Mouse (Mus musculus) hindbrain, embryonic 14.5 days (tissue): ENCODE data around the gene Vegfd. TPM values are rescaled to one million over a fixed set of nuclear protein-coding genes. Genes with fewer than 3 reads are reported as not detected.

ENCODE experiments used
- ATAC-seq: fragments of 200-750 bp; cut with Nextera tagmentation; 2 replicates; pipeline ENCODE4 v1.8.0; 2017; ENCODE audit warnings: moderate number of reproducible peaks, mild to moderate bottlenecking, moderate TSS enrichment, moderate library complexity; ENCODE audit not compliant: low FRiP score
- DNase-seq: peaks from one replicate; pipeline ENCODE4 v3.0.0-alpha.2; 2015; ENCODE audit warnings: low spot score
- H3K27ac ChIP-seq: fragments of 300-500 bp; sonication (generic); 2 replicates; pipeline ENCODE4 v1.5.1; 2014; ENCODE audit warnings: mild to moderate bottlenecking, moderate library complexity
- H3K27me3 ChIP-seq: fragments of 300-500 bp; sonication (generic); 2 replicates; pipeline ENCODE4 v1.6.1; 2014; ENCODE audit warnings: mild to moderate bottlenecking, low read length, mixed read lengths; ENCODE audit not compliant: control insufficient read depth, insufficient read depth
- H3K36me3 ChIP-seq: fragments of 300-500 bp; sonication (generic); replicated peaks from 2 replicates; pipeline ENCODE4 v1.6.1; 2014; ENCODE audit not compliant: control insufficient read depth, insufficient read depth
- H3K4me1 ChIP-seq: fragments of 300-500 bp; sonication (generic); replicated peaks from 2 replicates; pipeline ENCODE4 v1.6.1; 2014; ENCODE audit warnings: antibody characterized with exemption, low read length, mixed read lengths; ENCODE audit not compliant: control insufficient read depth, insufficient read depth
- H3K4me2 ChIP-seq: fragments of 300-500 bp; sonication (generic); replicated peaks from 2 replicates; pipeline ENCODE4 v1.6.1; 2014; ENCODE audit warnings: mild to moderate bottlenecking, moderate library complexity
- H3K4me3 ChIP-seq: fragments of 300-500 bp; sonication (generic); replicated peaks from 2 replicates; pipeline ENCODE4 v1.5.1; 2014; ENCODE audit warnings: mild to moderate bottlenecking, low read length
- H3K9ac ChIP-seq: fragments of 300-500 bp; sonication (generic); 2 replicates; pipeline ENCODE4 v1.6.1; 2014
- H3K9me3 ChIP-seq: fragments of 300-500 bp; sonication (generic); 2 replicates; pipeline ENCODE4 v1.6.1; 2016; ENCODE audit warnings: low read length; ENCODE audit not compliant: control insufficient read depth
- WGBS: fragments of 180-500 bp; shearing (Covaris S2); extraction: QIAGEN DNeasy Blood & Tissue Kit; methylation state at CpG from one replicate; pipeline ENCODE4 v1.1.7; 2014; 5-methylcytosine and 5-hydroxymethylcytosine counted together
- polyA plus RNA-seq: library from polyadenylated mRNA; unstranded; fragments of >200 nt; fragmentation: Nextera tagmentation; extraction: Ambion mirVana; gene quantifications from 2 replicates; pipeline ENCODE4 v1.2.1, GENCODE M21; 2014

The Vegfd gene
- polyA plus RNA-seq, 1 experiment from 2014 or later: 0.56 TPM

- no peak for DNase-seq
- H3K4me3 ChIP-seq: no peak overlapping the region
- H3K4me2 ChIP-seq: no peak overlapping the region
- H3K9me3 ChIP-seq: no peaks in the 10 kb centered on the region
- WGBS: 78% methylated on average over 2 of the region's 2 CpGs
- ATAC-seq: no peak
- no peaks in the 10 kb centered on the region for H3K36me3 ChIP-seq
- peaks cover 4% of the 10 kb centered on the region; the same call in 1 of the 2 replicates for H3K27me3 ChIP-seq
- no peak overlapping the region for H3K27ac ChIP-seq
- H3K4me1 ChIP-seq: 0 out of 2 replicates have a peak, but pooled peaks cover 4% of the 10 kb centered on the region
- H3K9ac ChIP-seq: no peak overlapping the region
Observed at GRCm38 (mm10) chrX:164416803-164417202, 43.6 kb downstream of the Vegfd start.

- Histone ChIP-seq H3K9me3 (no peaks in the 10 kb centered on the region), H3K4me1 (0 out of 2 replicates have a peak, but pooled peaks cover 4% of the 10 kb centered on the region), H3K4me3 (no peak overlapping the region), H3K9ac (no peak overlapping the region), H3K4me2 (no peak overlapping the region), H3K36me3 (0 out of 2 replicates have a peak, but pooled peaks cover under 1% of the 10 kb centered on the region), H3K27ac (no peak overlapping the region), H3K27me3 (peaks cover 4% of the 10 kb centered on the region; the same call in 1 of the 2 replicates)
- ATAC-seq: no peak
- no peak for DNase-seq
Observed at GRCm38 (mm10) chrX:164418008-164418407, 44.8 kb downstream of the Vegfd start.

- 21% methylated on average over 39 of the region's 40 CpGs for WGBS
- 0 out of 2 replicates have a peak, but pooled peaks cover 4% of the 10 kb centered on the region for H3K4me1 ChIP-seq
- 0 out of 2 replicates have a peak, but pooled peaks cover 2% of the 10 kb centered on the region for H3K36me3 ChIP-seq
- peak within 1 kb of the TSS; percentile 69 for H3K27ac ChIP-seq
- ATAC-seq (peak; percentile 100), DNase-seq (peak; percentile 91)
- H3K4me2 ChIP-seq: peak within 1 kb of the TSS; percentile 61
- peak within 1 kb of the TSS; percentile 64 for H3K9ac ChIP-seq
- no peaks in the 10 kb centered on the region for H3K9me3 ChIP-seq
- H3K4me3 ChIP-seq: peak within 1 kb of the TSS; percentile 51
- peaks cover 4% of the 10 kb centered on the region; the same call in 1 of the 2 replicates for H3K27me3 ChIP-seq
Observed at GRCm38 (mm10) chrX:164419471-164419939, 46.3 kb downstream of the Vegfd start, which contains the start of gene Piga. Gene Piga, plus strand, starts transcription at chrX:164419787.

GRCm38 (mm10) chrX:164419955-164420354 lies 46.8 kb downstream of the Vegfd start:
- peaks cover 4% of the 10 kb centered on the region; the same call in 1 of the 2 replicates for H3K27me3 ChIP-seq
- peak overlapping the region; percentile 69 for H3K27ac ChIP-seq
- H3K9me3 ChIP-seq: no peaks in the 10 kb centered on the region
- H3K4me2 ChIP-seq: peak overlapping the region; percentile 61
- H3K9ac ChIP-seq: peak overlapping the region; percentile 64
- ATAC-seq (no peak), DNase-seq (no peak)
- 0 out of 2 replicates have a peak, but pooled peaks cover 2% of the 10 kb centered on the region for H3K36me3 ChIP-seq
- peak overlapping the region; percentile 51 for H3K4me3 ChIP-seq
- WGBS: 25% methylated on average over 13 of the region's 13 CpGs
- H3K4me1 ChIP-seq: 0 out of 2 replicates have a peak, but pooled peaks cover 4% of the 10 kb centered on the region

DNA sequence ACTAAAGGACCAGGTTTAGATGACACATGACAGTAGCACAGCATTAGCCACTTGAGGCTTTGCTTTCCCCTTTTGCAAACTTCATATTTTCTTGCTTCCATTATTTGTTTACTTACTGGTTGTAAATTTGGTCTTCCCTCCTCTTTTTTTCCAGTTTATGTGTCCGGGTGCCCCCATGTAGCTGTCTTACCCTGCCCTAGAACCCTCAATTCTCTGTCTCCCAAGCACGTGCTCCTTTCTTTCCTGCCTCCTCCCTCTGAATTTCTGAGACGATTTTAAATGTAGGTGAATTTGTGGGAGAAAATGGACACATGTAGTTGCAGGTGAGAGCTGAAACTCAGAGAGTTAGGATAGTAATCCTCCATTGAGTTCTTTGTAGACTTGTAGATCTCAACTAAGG lies 47.3 kb downstream of the Vegfd start:
- DNase-seq: no peak
- Histone ChIP-seq H3K9ac (peak overlapping the region; percentile 64; the same call in 1 of the 2 replicates), H3K27ac (no peak overlapping the region), H3K4me3 (peak overlapping the region; percentile 51), H3K36me3 (0 out of 2 replicates have a peak, but pooled peaks cover 2% of the 10 kb centered on the region), H3K27me3 (peaks cover 4% of the 10 kb centered on the region; the same call in 1 of the 2 replicates), H3K4me2 (peak overlapping the region; percentile 61), H3K9me3 (no peaks in the 10 kb centered on the region), H3K4me1 (0 out of 2 replicates have a peak, but pooled peaks cover 4% of the 10 kb centered on the region)
- ATAC-seq: no peak
- WGBS: 56% methylated on average over 3 of the region's 3 CpGs

DNA sequence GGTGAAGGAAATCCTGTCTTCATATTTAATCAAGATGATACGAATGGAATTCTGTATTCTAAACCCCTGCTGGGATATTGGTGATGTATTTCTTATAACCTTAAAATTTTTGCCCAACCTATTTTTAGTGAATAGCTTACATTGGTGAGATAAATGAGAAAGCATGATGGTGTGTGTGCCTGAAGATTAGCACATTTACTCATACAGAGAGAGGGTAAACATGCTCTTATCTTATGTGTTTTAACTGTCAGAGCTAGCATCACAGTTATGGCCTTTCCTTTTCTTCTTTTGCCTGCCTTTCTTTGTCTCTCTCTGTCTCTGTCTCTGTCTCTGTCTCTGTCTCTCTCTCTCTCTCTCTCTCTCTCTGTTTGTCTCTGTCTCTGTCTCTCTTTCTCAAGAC lies 51.6 kb downstream of the Vegfd start:
- ATAC-seq (no peak), DNase-seq (no peak)
- H3K27me3 ChIP-seq: no peaks in the 10 kb centered on the region
- H3K9me3 ChIP-seq: no peaks in the 10 kb centered on the region
- H3K4me1 ChIP-seq: 0 out of 2 replicates have a peak, but pooled peaks cover 4% of the 10 kb centered on the region
- no peak overlapping the region for H3K4me2 ChIP-seq
- no peak overlapping the region for H3K4me3 ChIP-seq
- H3K36me3 ChIP-seq: 0 out of 2 replicates have a peak, but pooled peaks cover 2% of the 10 kb centered on the region
- H3K27ac ChIP-seq: no peak overlapping the region
- H3K9ac ChIP-seq: no peak overlapping the region
- WGBS: 96% methylated on average over 1 of the region's 1 CpGs

DNA sequence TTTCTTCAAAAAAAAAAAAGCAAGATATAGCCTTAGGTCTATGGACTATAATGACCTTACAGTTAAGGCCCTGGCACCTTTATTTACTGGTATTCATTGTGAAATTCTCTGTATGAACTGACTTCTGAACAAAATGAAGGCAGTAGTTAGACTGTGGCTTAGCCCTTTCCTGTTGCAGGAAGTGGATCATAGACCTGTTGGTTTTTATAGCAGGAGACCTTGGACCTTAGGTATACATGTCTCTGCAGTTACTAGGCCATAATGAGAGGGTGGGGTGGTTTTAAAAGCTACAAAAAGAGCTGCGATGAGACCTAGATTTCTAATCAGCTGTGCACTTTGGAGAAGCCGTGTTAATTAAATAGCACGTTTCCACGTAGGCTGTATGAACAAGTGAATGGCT lies 54.1 kb downstream of the Vegfd start:
- H3K4me3 ChIP-seq: no peak overlapping the region
- no peaks in the 10 kb centered on the region for H3K27me3 ChIP-seq
- DNase-seq (no peak), ATAC-seq (no peak)
- no peaks in the 10 kb centered on the region for H3K4me1 ChIP-seq
- no peak overlapping the region for H3K9ac ChIP-seq
- no peaks in the 10 kb centered on the region for H3K9me3 ChIP-seq
- H3K36me3 ChIP-seq: 0 out of 2 replicates have a peak, but pooled peaks cover 5% of the 10 kb centered on the region
- WGBS: 92% methylated on average over 4 of the region's 4 CpGs
- H3K27ac ChIP-seq: no peak overlapping the region
- no peak overlapping the region for H3K4me2 ChIP-seq

GRCm38 (mm10) chrX:164428224-164428623 lies 55.0 kb downstream of the Vegfd start:
- Histone ChIP-seq H3K9me3 (no peaks in the 10 kb centered on the region), H3K4me3 (no peak overlapping the region), H3K4me2 (no peak overlapping the region), H3K9ac (no peak overlapping the region), H3K36me3 (0 out of 2 replicates have a peak, but pooled peaks cover 4% of the 10 kb centered on the region), H3K27me3 (no peaks in the 10 kb centered on the region), H3K27ac (no peak overlapping the region), H3K4me1 (no peaks in the 10 kb centered on the region)
- no peak for ATAC-seq
- 87% methylated on average over 2 of the region's 2 CpGs for WGBS
- DNase-seq: no peak

DNA sequence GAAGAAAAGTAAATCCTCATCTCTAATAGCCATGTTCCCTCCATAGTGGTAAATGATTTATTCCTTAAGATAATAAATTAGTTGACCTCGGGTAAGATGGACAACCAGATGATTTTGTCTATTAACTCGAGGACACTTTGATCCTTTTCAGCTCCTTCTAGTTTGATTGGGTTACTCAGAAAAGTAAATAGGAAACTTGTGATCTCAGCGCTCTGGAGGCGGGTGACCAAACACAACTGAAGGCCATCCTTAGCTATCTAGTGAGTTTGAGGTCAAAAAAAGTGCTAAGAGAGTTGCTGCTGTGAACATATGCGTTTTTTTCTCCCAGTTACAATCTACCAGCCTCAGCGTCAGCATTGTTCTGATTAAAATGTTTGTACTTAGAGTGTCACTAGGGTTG lies 57.4 kb downstream of the Vegfd start:
- H3K27ac ChIP-seq: no peak overlapping the region
- no peaks in the 10 kb centered on the region for H3K27me3 ChIP-seq
- H3K4me2 ChIP-seq: no peak overlapping the region
- H3K36me3 ChIP-seq: 0 out of 2 replicates have a peak, but pooled peaks cover 4% of the 10 kb centered on the region
- H3K9ac ChIP-seq: no peak overlapping the region
- 87% methylated on average over 6 of the region's 6 CpGs for WGBS
- no peak overlapping the region for H3K4me3 ChIP-seq
- DNase-seq (no peak), ATAC-seq (no peak)
- no peaks in the 10 kb centered on the region for H3K4me1 ChIP-seq
- no peaks in the 10 kb centered on the region for H3K9me3 ChIP-seq
